Mouse (Mus musculus): Measurements from ENCODE around the gene Nisch. TPM values are rescaled to one million over a fixed set of nuclear protein-coding genes. Genes with fewer than 3 reads are reported as not detected.
A peak's percentile ranks its signal among the peaks of the same experiment; 100 is the strongest.

Gene Nisch
- polyA plus RNA-seq, 1 experiment, result 157 TPM

DNA sequence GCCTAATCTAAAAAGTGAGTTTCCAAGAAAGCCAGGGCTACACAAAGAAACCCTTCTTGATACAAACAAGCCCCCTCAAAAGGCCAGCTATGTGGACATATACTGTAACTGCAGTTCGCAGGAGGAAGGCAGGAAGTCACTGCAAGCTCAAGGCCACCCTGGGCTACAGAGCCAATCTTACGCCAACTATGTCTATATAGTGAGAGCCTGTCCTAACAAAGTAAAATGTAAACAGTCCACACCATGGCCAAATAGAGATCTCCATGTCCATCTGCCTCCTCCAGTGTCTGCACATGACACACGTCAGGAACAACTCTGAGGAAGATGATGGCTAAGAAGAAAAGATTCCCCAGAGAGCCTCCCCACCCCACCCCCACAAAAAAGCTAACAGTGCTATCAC is 16.7 kb downstream of the Nisch start:
- 83% methylated on average over 3 of the region's 3 CpGs for WGBS
- Histone ChIP-seq H3K27ac (ENCODE audit: insufficient read depth, low read depth, low read length) (no peak overlapping the region), H3K36me3 (ENCODE audit: control insufficient read depth, insufficient read depth, low read length) (peaks cover 26% of the 10 kb centered on the region), H3K27me3 (ENCODE audit: control insufficient read depth, insufficient read depth, low read length) (no peaks in the 10 kb centered on the region), H3K4me3 (ENCODE audit: low read depth, low read length) (no peak overlapping the region), H3K4me1 (ENCODE audit: control insufficient read depth, insufficient read depth, insufficient read length, low read length) (peaks cover 5% of the 10 kb centered on the region)
- TF ChIP-seq CTCF (IDR thresholded peaks at IDR 0.05; ENCODE audit: extremely low read depth, insufficient read length, insufficient replicate concordance, low read depth, low read length), result no peak
- TF ChIP-seq POLR2A (IDR thresholded peaks at IDR 0.05; ENCODE audit: low read depth, low read length), result no peak

DNA sequence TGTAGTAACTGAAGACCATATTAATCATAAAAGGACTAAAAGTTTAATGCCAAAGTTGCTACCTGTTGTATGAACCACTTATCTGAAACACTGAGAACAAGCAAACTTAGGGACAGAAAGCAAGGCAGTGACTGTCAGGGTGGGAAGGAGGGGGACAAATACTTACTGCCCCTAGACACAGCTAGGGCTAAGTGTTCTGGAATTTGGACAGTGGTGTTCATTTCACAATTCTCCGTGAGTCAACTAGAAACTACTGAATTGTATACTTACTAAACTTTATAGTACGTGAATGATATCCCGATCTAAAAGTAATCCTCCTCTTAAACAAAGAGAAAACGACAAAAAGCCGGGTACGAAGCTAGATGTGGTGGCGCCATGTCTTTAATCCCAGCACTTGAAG is 17.1 kb downstream of the Nisch start:
- Histone ChIP-seq H3K4me1 (ENCODE audit: control insufficient read depth, insufficient read depth, insufficient read length, low read length) (peaks cover 6% of the 10 kb centered on the region), H3K36me3 (ENCODE audit: control insufficient read depth, insufficient read depth, low read length) (peaks cover 29% of the 10 kb centered on the region), H3K4me3 (ENCODE audit: low read depth, low read length) (no peak overlapping the region), H3K27ac (ENCODE audit: insufficient read depth, low read depth, low read length) (no peak overlapping the region), H3K27me3 (ENCODE audit: control insufficient read depth, insufficient read depth, low read length) (no peaks in the 10 kb centered on the region)
- TF ChIP-seq POLR2A (IDR thresholded peaks at IDR 0.05; ENCODE audit: low read depth, low read length), result no peak
- no peak for TF ChIP-seq CTCF (IDR thresholded peaks at IDR 0.05; ENCODE audit: extremely low read depth, insufficient read length, insufficient replicate concordance, low read depth, low read length)
- 88% methylated on average over 7 of the region's 7 CpGs for WGBS

DNA sequence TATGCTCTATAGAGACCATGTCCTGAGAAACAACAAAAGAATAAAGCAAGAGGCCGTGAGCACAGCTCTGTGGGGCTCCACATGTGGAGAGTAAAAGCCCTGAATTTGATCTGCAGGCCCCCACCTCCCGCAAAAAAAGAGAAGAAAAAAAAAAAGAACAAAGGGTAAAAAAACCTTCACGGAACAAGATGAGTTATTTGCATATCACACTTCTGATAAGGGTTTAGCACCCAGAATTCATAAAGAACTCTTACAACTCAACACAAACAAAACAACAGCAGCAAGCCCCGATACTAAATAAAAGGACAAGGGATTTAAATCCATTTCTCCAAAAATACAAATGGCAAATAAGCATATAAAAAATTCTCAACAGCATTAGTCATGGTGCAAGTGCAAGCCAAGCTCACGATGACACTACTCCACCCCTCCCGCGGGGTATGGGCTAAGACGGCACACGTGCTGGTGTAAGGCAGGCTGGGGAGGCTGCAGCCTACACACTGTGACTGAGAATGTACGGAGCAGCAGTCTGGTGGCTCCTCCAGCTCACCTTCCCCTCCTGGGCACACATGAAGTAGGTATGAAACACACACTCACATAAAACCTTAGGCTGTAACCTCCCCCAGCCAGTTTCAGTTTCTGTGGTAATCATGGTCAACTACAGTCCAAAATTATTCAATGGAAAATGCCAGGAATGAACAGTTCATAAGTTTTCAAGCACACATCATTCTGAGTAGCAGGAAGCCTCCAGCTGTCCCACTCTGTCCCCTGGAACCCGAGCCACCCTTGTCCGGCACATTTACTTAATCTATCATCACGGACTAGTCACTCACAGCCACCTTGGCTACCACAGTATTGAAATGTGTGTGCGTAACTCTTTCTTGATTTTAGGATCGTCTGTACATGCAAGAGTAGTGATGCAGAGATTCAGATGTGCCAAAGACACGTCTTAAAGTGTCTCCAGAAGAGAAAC is 18.9 kb downstream of the Nisch start:
- no peak overlapping the region for H3K27ac ChIP-seq (ENCODE audit: insufficient read depth, low read depth, low read length)
- H3K4me3 ChIP-seq (ENCODE audit: low read depth, low read length), result no peak overlapping the region
- peaks cover 24% of the 10 kb centered on the region for H3K36me3 ChIP-seq (ENCODE audit: control insufficient read depth, insufficient read depth, low read length)
- H3K27me3 ChIP-seq (ENCODE audit: control insufficient read depth, insufficient read depth, low read length), result no peaks in the 10 kb centered on the region
- no peak for TF ChIP-seq CTCF (IDR thresholded peaks at IDR 0.05; ENCODE audit: extremely low read depth, insufficient read length, insufficient replicate concordance, low read depth, low read length)
- TF ChIP-seq POLR2A (IDR thresholded peaks at IDR 0.05; ENCODE audit: low read depth, low read length), result no peak
- 63% methylated on average over 16 of the region's 16 CpGs for WGBS
- H3K4me1 ChIP-seq (ENCODE audit: control insufficient read depth, insufficient read depth, insufficient read length, low read length), result peaks cover 6% of the 10 kb centered on the region

DNA sequence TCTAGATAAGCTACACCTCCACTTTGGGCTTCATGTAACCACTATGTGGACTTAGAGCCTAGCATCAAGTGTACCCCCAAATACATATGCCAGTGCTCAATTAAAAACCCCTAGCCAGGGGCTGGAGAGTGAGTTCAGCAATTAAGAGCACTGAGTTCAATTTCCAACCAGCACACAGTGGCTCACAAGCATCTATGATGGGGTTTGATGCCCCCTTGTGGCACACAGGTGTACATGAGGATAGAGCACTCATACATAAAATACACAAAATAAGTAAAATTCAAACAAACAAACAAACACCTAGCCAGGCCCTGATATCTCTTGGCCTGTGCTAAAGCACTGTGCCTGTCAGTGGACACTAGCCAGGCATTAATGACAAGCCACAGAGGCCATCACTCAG is 20.8 kb downstream of the Nisch start:
- Histone ChIP-seq H3K27ac (ENCODE audit: insufficient read depth, low read depth, low read length) (no peak overlapping the region), H3K4me3 (ENCODE audit: low read depth, low read length) (no peak overlapping the region), H3K27me3 (ENCODE audit: control insufficient read depth, insufficient read depth, low read length) (no peaks in the 10 kb centered on the region), H3K4me1 (ENCODE audit: control insufficient read depth, insufficient read depth, insufficient read length, low read length) (peaks cover 6% of the 10 kb centered on the region), H3K36me3 (ENCODE audit: control insufficient read depth, insufficient read depth, low read length) (peaks cover 27% of the 10 kb centered on the region)
- TF ChIP-seq POLR2A (IDR thresholded peaks at IDR 0.05; ENCODE audit: low read depth, low read length) (no peak), CTCF (IDR thresholded peaks at IDR 0.05; ENCODE audit: extremely low read depth, insufficient read length, insufficient replicate concordance, low read depth, low read length) (peak; percentile 25; the same call in 1 of the 2 replicates)

DNA sequence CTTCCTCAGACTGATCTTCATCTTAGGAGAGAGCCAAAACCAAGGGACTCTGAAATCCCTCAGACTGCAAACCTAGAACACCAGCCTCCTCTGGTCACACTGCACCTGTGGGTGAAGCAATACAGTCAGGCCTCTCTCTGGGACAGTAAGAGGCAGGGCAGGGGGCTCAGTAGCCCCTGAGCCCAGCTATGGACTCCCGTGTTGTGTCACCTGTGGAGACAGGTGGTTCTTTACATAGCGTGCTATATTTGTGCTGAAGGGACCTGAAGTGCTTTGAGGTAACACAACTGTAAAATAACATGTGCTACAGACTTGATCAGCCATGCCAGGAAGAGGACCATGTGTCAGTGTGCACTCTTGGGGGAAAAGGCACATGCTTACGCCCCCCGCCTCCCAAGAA is 21.2 kb downstream of the Nisch start:
- TF ChIP-seq POLR2A (IDR thresholded peaks at IDR 0.05; ENCODE audit: low read depth, low read length), result no peak
- no peak for TF ChIP-seq CTCF (IDR thresholded peaks at IDR 0.05; ENCODE audit: extremely low read depth, insufficient read length, insufficient replicate concordance, low read depth, low read length)
- peaks cover 29% of the 10 kb centered on the region for H3K36me3 ChIP-seq (ENCODE audit: control insufficient read depth, insufficient read depth, low read length)
- H3K4me1 ChIP-seq (ENCODE audit: control insufficient read depth, insufficient read depth, insufficient read length, low read length), result peaks cover 6% of the 10 kb centered on the region
- no peak overlapping the region for H3K27ac ChIP-seq (ENCODE audit: insufficient read depth, low read depth, low read length)
- no peak overlapping the region for H3K4me3 ChIP-seq (ENCODE audit: low read depth, low read length)
- no peaks in the 10 kb centered on the region for H3K27me3 ChIP-seq (ENCODE audit: control insufficient read depth, insufficient read depth, low read length)
- 90% methylated on average over 4 of the region's 4 CpGs for WGBS

DNA sequence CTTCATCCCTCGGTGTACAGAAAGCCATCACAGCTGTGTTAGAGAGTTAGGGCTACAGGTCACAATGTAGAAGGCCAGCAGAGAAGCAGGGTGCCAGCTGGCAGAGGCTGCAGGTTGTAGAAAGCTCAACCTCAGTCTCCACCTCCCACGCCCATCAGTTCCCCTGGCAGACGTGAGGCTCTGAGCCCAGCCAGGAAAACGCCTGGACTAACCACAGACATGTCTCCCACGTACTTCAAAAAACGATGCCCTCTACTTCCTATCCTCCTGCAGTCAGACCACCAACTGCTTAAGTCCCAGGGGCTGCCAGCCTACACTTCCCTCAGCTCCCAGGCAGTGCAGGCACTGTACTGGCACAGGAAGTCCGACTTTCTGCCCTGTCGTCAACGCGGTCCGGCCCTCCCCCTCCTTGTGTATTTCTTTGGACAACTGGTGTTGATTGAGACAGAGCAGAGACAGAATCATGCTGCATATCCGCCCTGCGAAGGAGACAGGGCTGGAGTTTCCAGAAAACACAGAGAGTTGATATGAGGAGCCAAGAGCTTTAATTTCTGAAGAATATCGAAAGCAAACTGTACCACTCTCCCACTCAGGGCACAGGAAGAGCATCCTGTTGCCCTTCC is 21.7 kb downstream of the Nisch start:
- peaks cover 6% of the 10 kb centered on the region for H3K4me1 ChIP-seq (ENCODE audit: control insufficient read depth, insufficient read depth, insufficient read length, low read length)
- H3K27me3 ChIP-seq (ENCODE audit: control insufficient read depth, insufficient read depth, low read length), result no peaks in the 10 kb centered on the region
- 66% methylated on average over 14 of the region's 14 CpGs for WGBS
- H3K27ac ChIP-seq (ENCODE audit: insufficient read depth, low read depth, low read length), result no peak overlapping the region; the same call in 1 of the 2 replicates
- H3K36me3 ChIP-seq (ENCODE audit: control insufficient read depth, insufficient read depth, low read length), result peaks cover 32% of the 10 kb centered on the region
- H3K4me3 ChIP-seq (ENCODE audit: low read depth, low read length), result no peak overlapping the region
- TF ChIP-seq POLR2A (IDR thresholded peaks at IDR 0.05; ENCODE audit: low read depth, low read length) (no peak), CTCF (IDR thresholded peaks at IDR 0.05; ENCODE audit: extremely low read depth, insufficient read length, insufficient replicate concordance, low read depth, low read length) (no peak)

DNA sequence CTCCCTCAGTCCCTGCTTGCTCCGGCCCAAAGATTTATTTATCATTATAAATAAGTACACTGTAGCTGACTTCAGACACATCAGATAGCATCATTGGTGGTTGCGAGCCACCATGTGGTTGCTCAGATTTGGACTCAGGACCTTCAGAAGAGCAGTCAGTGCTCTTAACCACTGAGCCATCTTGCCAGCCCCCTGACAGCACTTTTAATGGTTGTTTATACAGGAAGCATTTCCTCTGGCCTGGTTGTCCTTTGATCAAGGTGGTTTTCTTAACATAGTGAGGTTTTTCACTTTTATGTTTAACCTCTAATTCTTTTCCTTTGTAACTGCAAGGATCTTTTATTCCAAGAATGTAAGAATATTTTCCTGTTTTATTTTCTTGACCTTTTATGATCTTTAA is 22.3 kb downstream of the Nisch start:
- peaks cover 6% of the 10 kb centered on the region for H3K4me1 ChIP-seq (ENCODE audit: control insufficient read depth, insufficient read depth, insufficient read length, low read length)
- H3K27ac ChIP-seq (ENCODE audit: insufficient read depth, low read depth, low read length), result no peak overlapping the region
- no peaks in the 10 kb centered on the region for H3K27me3 ChIP-seq (ENCODE audit: control insufficient read depth, insufficient read depth, low read length)
- H3K36me3 ChIP-seq (ENCODE audit: control insufficient read depth, insufficient read depth, low read length), result peaks cover 34% of the 10 kb centered on the region
- H3K4me3 ChIP-seq (ENCODE audit: low read depth, low read length), result no peak overlapping the region
- TF ChIP-seq CTCF (IDR thresholded peaks at IDR 0.05; ENCODE audit: extremely low read depth, insufficient read length, insufficient replicate concordance, low read depth, low read length), result no peak
- WGBS, result 82% methylated on average over 2 of the region's 2 CpGs
